Mouse (Mus musculus) kidney, adult 2 months (tissue): ENCODE results near the gene Zfp52. TPM values are rescaled to one million over a fixed set of nuclear protein-coding genes. Genes with fewer than 3 reads are reported as not detected.
A peak's percentile ranks its signal among the peaks of the same experiment; 100 is the strongest.

Experiments used
- DNase-seq: peaks from one replicate; pipeline ENCODE4 v3.0.0; 2021
- H3K27ac ChIP-seq: fragments of 200-500 bp; 2 replicates; pipeline ENCODE4 v1.5.1; 2012; ENCODE audit warnings: low read depth, low read length, control low read depth, inconsistent platforms; ENCODE audit not compliant: insufficient read depth
- H3K27me3 ChIP-seq: fragments of 200-500 bp; replicated peaks from 2 replicates; pipeline ENCODE4 v1.6.1; 2012; ENCODE audit warnings: mild to moderate bottlenecking, moderate library complexity, low read length, inconsistent platforms; ENCODE audit not compliant: control insufficient read depth, insufficient read depth
- H3K36me3 ChIP-seq: fragments of 200-500 bp; 2 replicates; pipeline ENCODE4 v1.6.1; 2012; ENCODE audit warnings: mild to moderate bottlenecking, moderate library complexity, low read length, inconsistent platforms; ENCODE audit not compliant: control insufficient read depth, insufficient read depth
- H3K4me1 ChIP-seq: fragments of 200-500 bp; 2 replicates; pipeline ENCODE4 v1.6.1; 2011; ENCODE audit warnings: low read length; ENCODE audit not compliant: control insufficient read depth, insufficient read depth
- H3K4me3 ChIP-seq: fragments of 200-500 bp; 2 replicates; pipeline ENCODE4 v1.5.1; 2011; ENCODE audit warnings: mild to moderate bottlenecking, low read depth, low read length, control low read depth; ENCODE audit not compliant: insufficient read depth
- CTCF ChIP-seq: fragments of 200-500 bp; conservative IDR thresholded peaks from 2 replicates; pipeline ENCODE4 v1.5.1; 2011; ENCODE audit warnings: low read depth, mild to moderate bottlenecking, control low read depth, low read length, moderate library complexity, mixed read lengths; ENCODE audit not compliant: insufficient read depth, insufficient read length
- POLR2A ChIP-seq: fragments of 200-500 bp; IDR thresholded peaks from one replicate; pipeline ENCODE4 v1.6.1; 2011; ENCODE audit warnings: low read depth, low read length, control low read depth
- WGBS: fragments of 180-500 bp; shearing (Covaris S2); methylation state at CpG from one replicate; pipeline ENCODE4 v1.1.7; 2018; 5-methylcytosine and 5-hydroxymethylcytosine counted together
- polyA plus RNA-seq: library from polyadenylated mRNA; depleted of rRNA; stranded (reverse); fragments of >200 nt; gene quantifications from 2 replicates; pipeline ENCODE4 v1.2.3, GENCODE M21; 2012; rRNA removed

Gene Zfp52
- polyA plus RNA-seq, 1 experiment = 0.81 TPM

DNA sequence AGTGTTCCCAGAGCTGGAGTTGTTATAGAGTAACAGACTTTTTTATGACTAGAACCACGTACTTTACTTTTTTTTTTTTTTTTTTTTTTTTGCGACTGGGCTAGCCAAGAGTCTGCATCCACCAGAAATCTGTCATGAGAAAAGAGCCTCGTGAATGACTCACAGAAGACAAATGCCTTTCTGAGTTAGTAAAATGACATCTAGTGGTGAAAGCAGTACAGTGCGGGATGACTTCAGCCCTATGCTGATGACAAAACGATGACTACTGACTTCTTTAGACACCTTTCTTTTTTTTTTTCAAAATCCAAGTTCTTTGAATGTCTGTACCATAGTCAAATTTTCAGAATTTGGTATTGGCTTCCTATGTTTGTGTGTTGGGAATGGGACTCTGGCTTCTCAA lies 30.9 kb downstream of the Zfp52 start:
- Histone ChIP-seq H3K27ac (peak overlapping the region; percentile 91), H3K27me3 (no peaks in the 10 kb centered on the region), H3K4me1 (peaks cover 6% of the 10 kb centered on the region; the same call in 1 of the 2 replicates), H3K4me3 (peak overlapping the region; percentile 61; the same call in 1 of the 2 replicates), H3K36me3 (no peaks in the 10 kb centered on the region; the same call in 1 of the 2 replicates)
- TF ChIP-seq POLR2A (no peak), CTCF (0 out of 2 replicates have a peak, but pooled peaks have one; percentile 11)
- DNase-seq = peak; percentile 75
- 1% methylated on average over 5 of the region's 5 CpGs for WGBS

DNA sequence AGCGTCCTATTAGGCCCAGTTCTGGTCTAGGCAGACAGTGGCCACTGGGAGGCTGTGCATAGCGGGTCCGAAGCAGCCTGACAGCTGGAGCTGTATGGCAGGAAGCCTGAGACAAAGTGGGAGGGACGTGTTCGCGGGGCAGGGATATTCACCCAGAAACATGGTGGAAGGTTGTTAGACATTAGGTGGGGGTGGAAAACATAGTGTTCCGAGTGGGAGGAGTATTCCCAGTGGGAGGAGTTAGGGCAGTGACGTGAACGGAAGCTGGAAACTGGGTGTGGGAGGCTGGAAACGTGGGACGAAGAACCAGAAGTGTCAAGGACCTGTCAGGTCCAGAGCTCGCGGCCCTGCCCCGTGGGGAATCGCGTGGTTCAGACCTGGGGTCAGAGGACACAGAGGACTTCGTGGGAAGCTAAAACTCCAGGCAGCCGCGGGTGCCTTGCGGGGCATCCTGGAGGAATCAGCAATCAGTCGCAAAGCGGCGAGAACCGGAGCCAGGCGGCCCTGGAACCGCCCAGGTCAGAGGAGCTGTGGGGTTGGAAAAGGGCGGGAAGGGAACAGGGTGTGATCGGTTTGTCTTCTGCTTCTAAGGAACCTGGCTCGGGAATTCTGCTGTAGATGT lies 31.5 kb downstream of the Zfp52 start, which contains the start of gene Zfp948:
Gene Zfp948, plus strand, starts transcription at position 281 of the 622 bp plus-strand sequence.
- Histone ChIP-seq H3K4me1 (peaks cover 6% of the 10 kb centered on the region; the same call in 1 of the 2 replicates), H3K36me3 (no peaks in the 10 kb centered on the region; the same call in 1 of the 2 replicates), H3K27ac (peak within 1 kb of the TSS; percentile 91), H3K4me3 (peak within 1 kb of the TSS; percentile 61), H3K27me3 (no peaks in the 10 kb centered on the region)
- DNase-seq = peak; percentile 93
- WGBS = under 1% methylated on average over 29 of the region's 29 CpGs
- peak; percentile 30 for TF ChIP-seq CTCF
- no peak for TF ChIP-seq POLR2A

DNA sequence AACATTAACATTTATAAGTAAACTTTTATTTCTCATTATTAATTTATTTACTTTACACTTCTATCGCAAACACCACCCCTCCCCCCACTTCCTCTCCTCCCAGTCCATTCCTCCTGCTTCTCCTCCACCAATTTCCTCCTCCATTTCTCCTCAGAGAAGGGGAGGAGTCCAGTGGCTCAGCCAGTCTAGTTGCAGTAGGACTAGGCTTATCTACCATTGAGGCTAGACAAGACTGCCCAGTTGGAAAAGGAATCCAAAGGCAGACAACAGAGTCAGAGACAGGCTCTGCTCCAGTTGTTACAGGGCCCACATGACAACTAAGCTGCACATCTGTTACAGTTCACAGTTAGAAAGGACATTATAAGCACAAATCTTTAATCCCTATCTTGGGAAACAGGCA lies 32.4 kb downstream of the Zfp52 start:
- H3K4me3 ChIP-seq = no peak overlapping the region
- peak; percentile 12 for DNase-seq
- H3K27ac ChIP-seq = no peak overlapping the region
- peaks cover 6% of the 10 kb centered on the region; the same call in 1 of the 2 replicates for H3K4me1 ChIP-seq
- TF ChIP-seq CTCF (no peak), POLR2A (no peak)
- no peaks in the 10 kb centered on the region for H3K27me3 ChIP-seq
- WGBS = 23% methylated on average over 1 of the region's 1 CpGs
- no peaks in the 10 kb centered on the region; the same call in 1 of the 2 replicates for H3K36me3 ChIP-seq

DNA sequence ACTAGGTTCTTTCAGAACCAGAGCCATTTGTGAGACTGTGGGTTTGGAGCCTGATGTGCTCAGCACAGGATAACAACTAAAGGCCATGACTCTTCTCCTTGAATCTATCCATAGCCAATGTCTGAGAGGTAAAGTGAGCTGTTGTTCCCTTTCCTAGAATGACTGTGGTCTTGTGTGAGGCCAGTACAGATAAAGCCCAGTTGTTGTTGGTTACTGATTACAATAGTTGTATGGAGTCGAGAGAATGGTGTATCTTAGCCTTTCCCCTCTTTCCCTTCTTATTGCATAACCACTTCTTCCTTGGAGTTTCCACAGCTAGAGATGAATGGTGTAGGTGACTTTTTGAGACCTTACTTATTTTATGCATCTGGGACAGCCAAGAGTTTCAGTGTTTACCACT lies 43.7 kb downstream of the Zfp52 start:
- Histone ChIP-seq H3K4me1 (no peaks in the 10 kb centered on the region), H3K27ac (no peak overlapping the region), H3K36me3 (peaks cover 1% of the 10 kb centered on the region), H3K4me3 (no peak overlapping the region), H3K27me3 (no peaks in the 10 kb centered on the region)
- WGBS = 72% methylated on average over 1 of the region's 1 CpGs
- no peak for DNase-seq
- TF ChIP-seq CTCF (no peak), POLR2A (no peak)

DNA sequence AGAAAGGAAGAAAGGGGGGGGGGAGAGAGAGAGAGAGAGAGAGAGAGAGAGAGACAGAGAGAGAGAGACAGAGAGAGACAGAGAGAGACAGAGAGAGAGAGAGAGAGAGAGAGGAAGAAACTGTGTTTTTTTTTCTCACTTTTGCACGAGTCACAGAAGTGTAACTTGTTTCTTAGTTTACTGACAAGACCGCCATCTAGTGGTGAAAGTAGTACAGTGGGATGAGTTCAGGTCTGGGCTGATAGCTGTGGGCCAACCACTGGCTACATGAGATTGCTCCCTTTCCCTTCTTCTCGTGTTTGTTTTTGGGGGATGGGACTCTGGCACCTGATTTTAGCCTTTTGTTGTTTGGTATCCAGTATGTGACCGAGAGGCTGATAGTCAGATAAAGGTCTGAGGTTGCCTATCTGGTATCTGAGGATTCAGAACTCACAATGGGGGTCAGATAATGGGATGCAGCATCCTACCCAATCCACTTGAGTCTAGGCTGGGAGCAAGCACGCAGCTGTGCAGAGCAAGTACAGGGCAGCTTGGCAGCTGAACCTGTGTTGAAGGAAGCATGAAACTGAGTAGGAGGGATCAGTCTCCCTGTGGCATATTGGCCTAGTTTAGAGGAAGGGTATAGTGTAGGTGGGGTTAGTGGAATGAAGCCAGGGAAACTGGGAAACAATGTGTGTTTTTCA lies 44.3 kb downstream of the Zfp52 start:
- DNase-seq = peak; percentile 74
- no peak overlapping the region for H3K4me3 ChIP-seq
- no peak overlapping the region for H3K27ac ChIP-seq
- TF ChIP-seq CTCF (peak; percentile 65), POLR2A (no peak)
- no peaks in the 10 kb centered on the region for H3K27me3 ChIP-seq
- H3K4me1 ChIP-seq = no peaks in the 10 kb centered on the region
- WGBS = 18% methylated on average over 5 of the region's 5 CpGs
- H3K36me3 ChIP-seq = peaks cover 3% of the 10 kb centered on the region

DNA sequence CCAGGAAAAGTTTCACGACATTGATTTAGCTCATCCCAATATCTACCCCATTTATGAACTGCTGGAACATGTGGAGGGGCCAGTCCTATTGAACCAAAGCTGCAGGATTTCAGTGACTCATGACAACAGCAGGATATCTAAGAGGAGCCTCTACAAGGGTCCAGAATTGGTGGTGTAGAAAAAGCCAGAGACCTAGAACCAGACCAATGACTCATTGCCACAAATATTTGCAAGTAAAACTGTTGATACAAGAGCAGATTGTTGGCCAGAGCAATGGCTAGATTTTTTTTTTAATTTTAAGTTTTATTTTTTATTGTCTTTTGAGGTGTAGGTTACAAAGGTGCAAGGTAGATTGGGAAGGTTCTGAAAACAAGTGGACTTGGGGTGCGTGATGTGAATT lies 50.2 kb downstream of the Zfp52 start:
- H3K4me1 ChIP-seq = no peaks in the 10 kb centered on the region
- H3K4me3 ChIP-seq = no peak overlapping the region
- no peaks in the 10 kb centered on the region for H3K27me3 ChIP-seq
- WGBS = 99% methylated on average over 2 of the region's 2 CpGs
- TF ChIP-seq POLR2A (no peak), CTCF (no peak)
- peaks cover 21% of the 10 kb centered on the region for H3K36me3 ChIP-seq
- no peak overlapping the region for H3K27ac ChIP-seq
- DNase-seq = no peak

Other genes with a start within 250 kb of the Zfp52 start
- not detected in 2 replicates for gene Vmn1r237, start 223.7 kb upstream of the Zfp52 start, polyA plus RNA-seq
- gene Zfp677, start 151.8 kb upstream of the Zfp52 start, polyA plus RNA-seq = 0.24 and 0.42 TPM in 2 replicates
- gene Zfp54, start 112.3 kb upstream of the Zfp52 start, polyA plus RNA-seq = 0.76 and 0.80 TPM in 2 replicates
- gene Zfp51, start 85.2 kb upstream of the Zfp52 start, polyA plus RNA-seq = 0.64 and 1.1 TPM in 2 replicates
- gene Zfp53, start 46.5 kb upstream of the Zfp52 start, polyA plus RNA-seq = 1.0 and 1.2 TPM in 2 replicates
- 0.94 and 1.5 TPM in 2 replicates for gene Zfp948, start 31.5 kb downstream of the Zfp52 start, polyA plus RNA-seq
- gene Zfp983, start 115.1 kb downstream of the Zfp52 start, polyA plus RNA-seq = 0.34 and 0.61 TPM in 2 replicates
- not detected in 2 replicates for gene Gm10226, start 156.3 kb downstream of the Zfp52 start, polyA plus RNA-seq
- 0.69 and 1.0 TPM in 2 replicates for gene Zfp760, start 172.2 kb downstream of the Zfp52 start, polyA plus RNA-seq
- gene Zfp229, start 195.3 kb downstream of the Zfp52 start, polyA plus RNA-seq = 1.9 TPM in 2 replicates